Mouse (Mus musculus) lung, adult 2 months (tissue): Measurements from ENCODE around the gene Nisch.

Experiments used
- CTCF ChIP-seq: fragments of 200-500 bp; IDR thresholded peaks from 2 replicates; pipeline ENCODE4 v1.5.1; 2011; ENCODE audit warnings: mild to moderate bottlenecking, low read length, control low read depth; ENCODE audit not compliant: insufficient read depth
- POLR2A ChIP-seq: fragments of 200-500 bp; IDR thresholded peaks from 2 replicates; pipeline ENCODE4 v1.6.1; 2011; ENCODE audit warnings: low read depth, mild to moderate bottlenecking, control low read depth, low read length, borderline replicate concordance; ENCODE audit errors: extremely low read depth

GRCm38 (mm10) chr14:31135495-31136410 is 81.0 kb downstream of the Nisch start:
- no peak for TF ChIP-seq CTCF
- TF ChIP-seq POLR2A = no peak
